Mouse (Mus musculus): ENCODE measurements at regions not wholly inside any gene's neighbourhood (a gene's known extent, or its start where the extent isn't known, plus 50 kb on each side); places are given as distances from the start of the nearest gene placed in this dataset.

- Histone ChIP-seq H3K4me1 (ENCODE audit: control insufficient read depth, insufficient read depth, low read length) (no peaks in the 10 kb centered on the region), H3K4me3 (ENCODE audit: insufficient read depth, low read length) (no peak overlapping the region), H3K27ac (ENCODE audit: insufficient read depth, low read depth, low read length) (no peak overlapping the region)
- TF ChIP-seq CTCF (IDR thresholded peaks at IDR 0.05; ENCODE audit: low read depth, low read length) (no peak), POLR2A (IDR thresholded peaks at IDR 0.05; ENCODE audit: borderline replicate concordance, low read depth, low read length) (no peak)
Observed at GRCm38 (mm10) chr12:26046991-26047390, 368.1 kb downstream of the Rnf144a start.

- H3K4me1 ChIP-seq (ENCODE audit: control insufficient read depth, insufficient read depth, low read length): no peaks in the 10 kb centered on the region
- H3K27ac ChIP-seq (ENCODE audit: insufficient read depth, low read depth, low read length): no peak overlapping the region
- TF ChIP-seq POLR2A (IDR thresholded peaks at IDR 0.05; ENCODE audit: borderline replicate concordance, low read depth, low read length): no peak
- TF ChIP-seq CTCF (IDR thresholded peaks at IDR 0.05; ENCODE audit: low read depth, low read length): no peak
- no peak overlapping the region for H3K4me3 ChIP-seq (ENCODE audit: insufficient read depth, low read length)
Observed at GRCm38 (mm10) chr12:26045321-26045720, 369.7 kb downstream of the Rnf144a start.

GRCm38 (mm10) chr12:26012951-26013350 lies 402.1 kb downstream of the Rnf144a start:
- H3K4me3 ChIP-seq (ENCODE audit: insufficient read depth, low read length): no peak overlapping the region
- TF ChIP-seq CTCF (IDR thresholded peaks at IDR 0.05; ENCODE audit: low read depth, low read length): no peak
- no peak for TF ChIP-seq POLR2A (IDR thresholded peaks at IDR 0.05; ENCODE audit: borderline replicate concordance, low read depth, low read length)
- H3K4me1 ChIP-seq (ENCODE audit: control insufficient read depth, insufficient read depth, low read length): no peaks in the 10 kb centered on the region

GRCm38 (mm10) chr12:25994063-25994462 lies 421.0 kb downstream of the Rnf144a start:
- Histone ChIP-seq H3K4me3 (ENCODE audit: insufficient read depth, low read length) (no peak overlapping the region), H3K4me1 (ENCODE audit: control insufficient read depth, insufficient read depth, low read length) (no peaks in the 10 kb centered on the region), H3K27ac (ENCODE audit: insufficient read depth, low read depth, low read length) (no peak overlapping the region)
- no peak for TF ChIP-seq CTCF (IDR thresholded peaks at IDR 0.05; ENCODE audit: low read depth, low read length)
- no peak for TF ChIP-seq POLR2A (IDR thresholded peaks at IDR 0.05; ENCODE audit: borderline replicate concordance, low read depth, low read length)

More at GRCm38 (mm10) chr12:26012951-26013350, 402.1 kb downstream of the Rnf144a start:
- H3K27ac ChIP-seq (ENCODE audit: insufficient read depth, low read depth, low read length): no peak overlapping the region

GRCm38 (mm10) chr12:25991801-25992525 lies 423.1 kb downstream of the Rnf144a start:
- H3K4me1 ChIP-seq (ENCODE audit: control insufficient read depth, insufficient read depth, low read length): no peaks in the 10 kb centered on the region
- no peak overlapping the region for H3K27ac ChIP-seq (ENCODE audit: insufficient read depth, low read depth, low read length)
- TF ChIP-seq POLR2A (IDR thresholded peaks at IDR 0.05; ENCODE audit: borderline replicate concordance, low read depth, low read length): no peak
- TF ChIP-seq CTCF (IDR thresholded peaks at IDR 0.05; ENCODE audit: low read depth, low read length): no peak
- no peak overlapping the region for H3K4me3 ChIP-seq (ENCODE audit: insufficient read depth, low read length)

- Histone ChIP-seq H3K4me3 (ENCODE audit: insufficient read depth, low read length) (no peak overlapping the region), H3K4me1 (ENCODE audit: control insufficient read depth, insufficient read depth, low read length) (no peaks in the 10 kb centered on the region), H3K27ac (ENCODE audit: insufficient read depth, low read depth, low read length) (no peak overlapping the region)
- TF ChIP-seq POLR2A (IDR thresholded peaks at IDR 0.05; ENCODE audit: borderline replicate concordance, low read depth, low read length) (no peak), CTCF (IDR thresholded peaks at IDR 0.05; ENCODE audit: low read depth, low read length) (no peak)
Observed at GRCm38 (mm10) chr12:25982545-25982944, 432.5 kb downstream of the Rnf144a start.

DNA sequence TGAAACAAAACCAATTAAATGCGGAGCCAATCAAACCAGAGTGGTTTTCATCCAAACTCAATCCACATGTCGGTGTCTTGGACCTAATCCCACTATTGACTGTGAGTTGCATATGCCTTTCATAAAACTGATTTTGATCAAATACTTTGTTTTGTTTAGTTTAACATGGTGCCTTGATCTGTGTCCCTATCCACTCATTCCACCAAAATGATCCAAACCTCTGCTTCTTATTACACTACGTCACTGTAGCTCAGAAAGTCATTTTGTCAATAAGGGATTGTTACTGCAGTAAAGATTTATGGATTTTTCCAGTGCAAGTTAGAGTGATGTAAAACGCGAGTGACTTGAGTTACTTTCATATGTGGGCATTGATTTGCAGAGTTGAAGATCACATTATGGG lies 436.7 kb downstream of the Rnf144a start:
- Histone ChIP-seq H3K4me3 (ENCODE audit: insufficient read depth, low read length) (no peak overlapping the region), H3K27ac (ENCODE audit: insufficient read depth, low read depth, low read length) (no peak overlapping the region), H3K4me1 (ENCODE audit: control insufficient read depth, insufficient read depth, low read length) (no peaks in the 10 kb centered on the region)
- TF ChIP-seq POLR2A (IDR thresholded peaks at IDR 0.05; ENCODE audit: borderline replicate concordance, low read depth, low read length): no peak
- TF ChIP-seq CTCF (IDR thresholded peaks at IDR 0.05; ENCODE audit: low read depth, low read length): no peak

GRCm38 (mm10) chr12:25958584-25958983 lies 456.5 kb downstream of the Rnf144a start:
- Histone ChIP-seq H3K4me3 (ENCODE audit: insufficient read depth, low read length) (no peak overlapping the region), H3K4me1 (ENCODE audit: control insufficient read depth, insufficient read depth, low read length) (no peaks in the 10 kb centered on the region), H3K27ac (ENCODE audit: insufficient read depth, low read depth, low read length) (no peak overlapping the region)
- TF ChIP-seq CTCF (IDR thresholded peaks at IDR 0.05; ENCODE audit: low read depth, low read length) (no peak), POLR2A (IDR thresholded peaks at IDR 0.05; ENCODE audit: borderline replicate concordance, low read depth, low read length) (no peak)

GRCm38 (mm10) chr12:25957547-25957946 lies 457.5 kb downstream of the Rnf144a start:
- Histone ChIP-seq H3K27ac (ENCODE audit: insufficient read depth, low read depth, low read length) (no peak overlapping the region), H3K4me1 (ENCODE audit: control insufficient read depth, insufficient read depth, low read length) (no peaks in the 10 kb centered on the region), H3K4me3 (ENCODE audit: insufficient read depth, low read length) (no peak overlapping the region)
- TF ChIP-seq CTCF (IDR thresholded peaks at IDR 0.05; ENCODE audit: low read depth, low read length): no peak
- no peak for TF ChIP-seq POLR2A (IDR thresholded peaks at IDR 0.05; ENCODE audit: borderline replicate concordance, low read depth, low read length)

DNA sequence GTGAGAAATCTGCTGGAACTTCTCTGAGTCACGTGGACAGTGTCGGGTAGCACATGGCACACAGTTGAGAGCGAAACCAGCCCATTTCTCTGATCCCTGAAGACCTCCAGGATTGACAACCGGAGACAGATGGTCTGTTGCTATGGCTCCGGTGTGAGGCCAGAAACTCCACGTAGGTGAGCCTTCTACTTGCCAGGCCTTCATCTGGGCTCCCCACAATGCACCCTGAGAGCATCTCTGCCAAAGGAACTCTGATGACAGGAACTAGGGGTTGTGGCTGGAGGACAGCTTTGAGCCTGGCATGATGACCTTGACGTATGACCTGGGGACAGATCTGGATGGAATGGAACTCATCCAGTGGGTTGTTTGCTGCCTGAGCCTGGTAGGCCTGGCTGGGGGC lies 467.9 kb downstream of the Rnf144a start:
- TF ChIP-seq POLR2A (IDR thresholded peaks at IDR 0.05; ENCODE audit: borderline replicate concordance, low read depth, low read length) (no peak), CTCF (IDR thresholded peaks at IDR 0.05; ENCODE audit: low read depth, low read length) (no peak)
- H3K4me3 ChIP-seq (ENCODE audit: insufficient read depth, low read length): no peak overlapping the region

More for the DNA sequence above, 467.9 kb downstream of the Rnf144a start:
- H3K27ac ChIP-seq (ENCODE audit: insufficient read depth, low read depth, low read length): no peak overlapping the region
- no peaks in the 10 kb centered on the region for H3K4me1 ChIP-seq (ENCODE audit: control insufficient read depth, insufficient read depth, low read length)

Measured in bone marrow macrophage, adult 2 months (primary cell).